ENCODE assay signal across 11 mouse cellular contexts in the genomic region with DNA sequence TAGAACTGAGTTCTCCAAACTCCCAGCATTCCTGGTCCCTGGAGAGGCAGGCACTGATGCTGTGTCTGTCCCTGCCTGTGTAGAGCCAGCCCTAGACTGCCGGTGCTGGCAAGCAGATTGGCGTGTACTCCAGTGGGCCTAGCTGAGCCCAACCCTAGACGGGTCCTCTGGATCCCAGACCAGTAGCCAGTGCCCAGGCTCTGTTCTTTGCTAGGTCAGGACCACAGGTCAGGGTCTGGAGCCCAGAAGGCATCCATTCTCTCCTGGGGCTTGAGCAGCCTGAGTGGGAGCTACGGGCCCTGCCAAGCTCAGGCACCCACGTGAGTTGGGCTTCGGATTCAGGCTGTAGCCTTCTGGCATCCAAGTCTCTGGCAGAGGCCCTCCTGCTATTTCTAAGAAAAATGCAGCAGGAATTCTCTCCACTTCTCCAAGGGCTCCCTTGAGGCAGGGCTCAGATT. TPM values are rescaled to one million over a fixed set of nuclear protein-coding genes. Genes with fewer than 3 reads are reported as not detected.
DNase-seq lines count a peak whose midpoint lies in the region; ATAC-seq and TF ChIP-seq lines count a peak whose summit lies in the region.
"Had no signal": no experiment of that assay in that cellular context is flagged by ENCODE, and none has a peak within 500 bp of the region (broad histone marks: within the 10 kb centered on the region; RNA-seq: fewer than 3 reads in every experiment).

No protein-coding gene starts in this region.

- peaks cover 3% of the 10 kb centered on the region; the same call in 1 of the 2 replicates for H3K4me1 ChIP-seq in cortical plate, adult 2 months (ENCODE audit: control insufficient read depth, insufficient read depth, low read length)
- H3K4me1 ChIP-seq in midbrain, embryonic 11.5 days (ENCODE audit: control insufficient read depth, insufficient read depth, low read length): peaks cover 64% of the 10 kb centered on the region

- WGBS in midbrain, embryonic 11.5 days: 24% methylated on average over 6 of the region's 6 CpGs

- peak overlapping the region; percentile 65; the same call in 1 of the 2 replicates for H3K27ac ChIP-seq in cortical plate, adult 2 months (ENCODE audit: insufficient read depth, low read length)
- H3K27ac ChIP-seq in midbrain, embryonic 11.5 days (ENCODE audit: low read depth, low read length): peak overlapping the region; percentile 49; the same call in 1 of the 2 replicates

- TF ChIP-seq CTCF in cortical plate, adult 2 months (IDR thresholded peaks at IDR 0.05; ENCODE audit: extremely low read depth, insufficient read depth, low read length): no peak

- H3K4me3 ChIP-seq in cortical plate, adult 2 months (ENCODE audit: insufficient read depth, low read length): no peak overlapping the region
- no peak overlapping the region for H3K4me3 ChIP-seq in midbrain, embryonic 11.5 days (ENCODE audit: low read depth, low read length)
- H3K4me3 ChIP-seq: myocyte had no signal

- H3K9ac ChIP-seq in midbrain, embryonic 11.5 days (ENCODE audit: low read length): peak overlapping the region; percentile 24

- no peaks in the 10 kb centered on the region for H3K27me3 ChIP-seq in midbrain, embryonic 11.5 days (ENCODE audit: control insufficient read depth, insufficient read depth, low read length)

- H3K36me3 ChIP-seq in midbrain, embryonic 11.5 days (ENCODE audit: control insufficient read depth, insufficient read depth, low read length): no peaks in the 10 kb centered on the region; the same call in 1 of the 2 replicates

- TF ChIP-seq POLR2A in cortical plate, adult 2 months (IDR thresholded peaks at IDR 0.05; ENCODE audit: extremely low read depth, insufficient read depth, low read length): no peak

- peak; percentile 39 to 48 for DNase-seq in heart, adult 9 months (ENCODE audit: low spot score in 2 of 2)
- DNase-seq in heart, adult 8-10 months (ENCODE audit: low spot score): no peak
- DNase-seq in gastrocnemius, adult 8-10 months (ENCODE audit: low spot score in 2 of 2): peak; percentile 46 to 68
- peak; percentile 45 to 65 for DNase-seq in layer of hippocampus, adult 18-20 months (ENCODE audit: low spot score in 2 of 2)
- peak; percentile 86 for DNase-seq in midbrain, embryonic 11.5 days (ENCODE audit: low spot score, missing footprints)
- no peak for DNase-seq in thymus, postnatal 36 days
- DNase-seq in testis, postnatal 10 days (ENCODE audit: low spot score): no peak

- ATAC-seq in midbrain, embryonic 11.5 days (ENCODE audit: low FRiP score): no peak

- H3K4me2 ChIP-seq in midbrain, embryonic 11.5 days: 0 out of 2 replicates have a peak overlapping the region, but pooled peaks have one; percentile 7

- no peaks in the 10 kb centered on the region for H3K9me3 ChIP-seq in midbrain, embryonic 11.5 days (ENCODE audit: control insufficient read depth, low read length)

RNA-seq across cellular contexts. Expression of a gene that starts 10.1 kb away (rescaled TPM):
- 10 to 100 TPM; 11.9 to 16.5 (median 14.3) TPM for total RNA-seq in heart, adult 8-10 months (2022)
- polyA plus RNA-seq in cortical plate, adult 2 months (2012; rRNA removed): 29.1 and 30.1 TPM in 2 replicates
- 1 to 10 TPM; 3.3 to 4.6 (median 4.3) TPM for total RNA-seq in gastrocnemius, adult 8-10 months (2022)
- 1 to 10 TPM; 2.8 to 5.9 TPM for total RNA-seq in layer of hippocampus, adult 18-20 months (2021)
- polyA plus RNA-seq in midbrain, embryonic 11.5 days (2014; fragmentation: Nextera tagmentation; extraction: Ambion mirVana): 9.6 and 11.9 TPM in 2 replicates
- total RNA-seq: MEL had no signal

RNA-seq across cellular contexts. Expression of a gene that starts 20.6 kb away (rescaled TPM):
- not detected for total RNA-seq in heart, adult 8-10 months (2022)
- 0.40 and 0.42 TPM in 2 replicates for polyA plus RNA-seq in cortical plate, adult 2 months (2012; rRNA removed)
- total RNA-seq in gastrocnemius, adult 8-10 months (2022): not detected
- not detected for total RNA-seq in layer of hippocampus, adult 18-20 months (2021)
- polyA plus RNA-seq in midbrain, embryonic 11.5 days (2014; fragmentation: Nextera tagmentation; extraction: Ambion mirVana): 1.1 and 1.4 TPM in 2 replicates
- total RNA-seq: gastrocnemius, postnatal 4 days had no signal
- polyA plus RNA-seq: myocyte had no signal

RNA-seq across cellular contexts. Expression of a gene that starts 30.8 kb away (rescaled TPM):
- total RNA-seq in heart, adult 8-10 months (2022): 10 to 100 TPM; 62.8 to 91.0 (median 81.6) TPM
- 134 and 156 TPM in 2 replicates for polyA plus RNA-seq in cortical plate, adult 2 months (2012; rRNA removed)
- total RNA-seq in gastrocnemius, adult 8-10 months (2022): 10 to 100 TPM; 37.4 to 49.3 (median 45.9) TPM
- 10 to 100 TPM; 57.8 to 62.6 TPM for total RNA-seq in layer of hippocampus, adult 18-20 months (2021)
- polyA plus RNA-seq in midbrain, embryonic 11.5 days (2014; fragmentation: Nextera tagmentation; extraction: Ambion mirVana): 11.2 and 11.7 TPM in 2 replicates
- total RNA-seq: MEL had no signal

Comparison
In these comparisons a context has a peak if more than half of its experiments do, and no peak if none do; other contexts are left out.
1. DNase-seq: peak in heart, adult 9 months (2 of 2), gastrocnemius, adult 8-10 months (2 of 2), layer of hippocampus, adult 18-20 months (2 of 2) and midbrain, embryonic 11.5 days (single experiment); none in heart, adult 8-10 months (single experiment), thymus, postnatal 36 days (0 of 2) and testis, postnatal 10 days (single experiment).